Mouse (Mus musculus) midbrain, embryonic 12.5 days (tissue): ENCODE measurements around the gene Ust. TPM values are rescaled to one million over a fixed set of nuclear protein-coding genes. Genes with fewer than 3 reads are reported as not detected.

Experiments used
- ATAC-seq: fragments of 200-750 bp; cut with Nextera tagmentation; 2 replicates; pipeline ENCODE4 v1.8.0; 2017; ENCODE audit warnings: low read depth, moderate TSS enrichment, moderate library complexity; ENCODE audit not compliant: low FRiP score
- H3K27ac ChIP-seq: fragments of 300-500 bp; sonication (generic); replicated peaks from 2 replicates; pipeline ENCODE4 v1.5.1; 2016; ENCODE audit warnings: mild to moderate bottlenecking
- H3K27me3 ChIP-seq: fragments of 300-500 bp; sonication (generic); 2 replicates; pipeline ENCODE4 v1.6.1; 2016; ENCODE audit warnings: mild to moderate bottlenecking
- H3K36me3 ChIP-seq: fragments of 300-500 bp; sonication (generic); 2 replicates; pipeline ENCODE4 v1.6.1; 2016
- H3K4me1 ChIP-seq: fragments of 300-500 bp; sonication (generic); 2 replicates; pipeline ENCODE4 v1.6.1; 2016
- H3K4me2 ChIP-seq: fragments of 300-500 bp; sonication (generic); replicated peaks from 2 replicates; pipeline ENCODE4 v1.6.1; 2016; ENCODE audit warnings: mild to moderate bottlenecking, moderate library complexity
- H3K4me3 ChIP-seq: fragments of 300-500 bp; sonication (generic); 2 replicates; pipeline ENCODE4 v1.5.1; 2016; ENCODE audit warnings: mild to moderate bottlenecking
- H3K9ac ChIP-seq: fragments of 300-500 bp; sonication (generic); replicated peaks from 2 replicates; pipeline ENCODE4 v1.6.1; 2016; ENCODE audit warnings: mild to moderate bottlenecking, moderate library complexity
- H3K9me3 ChIP-seq: fragments of 300-500 bp; sonication (generic); 2 replicates; pipeline ENCODE4 v1.6.1; 2016; ENCODE audit warnings: mild to moderate bottlenecking
- WGBS: fragments of 180-500 bp; shearing (Covaris S2); methylation state at CpG from one replicate; pipeline ENCODE4 v1.1.7; 2016; 5-methylcytosine and 5-hydroxymethylcytosine counted together
- polyA plus RNA-seq: library from polyadenylated mRNA; unstranded; fragments of >200 nt; fragmentation: Nextera tagmentation; extraction: Ambion mirVana; gene quantifications from 2 replicates; pipeline ENCODE4 v1.2.1, GENCODE M21; 2016

Ust gene
- polyA plus RNA-seq, 1 experiment from 2014 or later, result 4.0 TPM

DNA sequence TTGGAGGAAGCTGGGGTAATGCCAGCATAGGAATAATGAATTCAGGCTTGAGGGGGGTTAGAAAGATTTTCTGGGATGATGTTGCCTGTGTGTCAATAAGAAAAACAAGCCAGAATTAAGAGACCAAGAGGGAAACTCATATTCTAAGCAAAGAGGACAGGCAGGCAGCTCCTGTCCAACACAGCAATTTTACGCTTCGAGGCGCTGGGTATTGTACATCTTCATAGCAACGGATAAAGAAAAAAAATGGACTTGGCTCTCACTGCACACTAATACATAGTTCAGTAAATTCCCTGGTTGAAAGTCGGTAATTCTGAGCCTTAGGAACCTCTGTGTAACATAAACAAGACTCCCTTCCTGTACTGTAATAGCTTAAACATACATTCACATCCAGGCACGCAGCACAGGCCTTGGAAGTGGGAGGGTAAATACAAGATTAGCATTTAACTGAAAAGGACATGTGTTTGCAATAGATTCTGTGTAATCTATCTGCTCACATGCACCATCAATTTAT, 99.1 kb downstream of the Ust start:
- no peaks in the 10 kb centered on the region for H3K9me3 ChIP-seq
- 75% methylated on average over 6 of the region's 6 CpGs for WGBS
- no peak overlapping the region for H3K9ac ChIP-seq
- H3K27me3 ChIP-seq, result no peaks in the 10 kb centered on the region
- H3K36me3 ChIP-seq, result no peaks in the 10 kb centered on the region
- H3K4me3 ChIP-seq, result no peak overlapping the region
- H3K4me2 ChIP-seq, result no peak overlapping the region
- H3K27ac ChIP-seq, result no peak overlapping the region
- ATAC-seq, result no peak
- H3K4me1 ChIP-seq, result no peaks in the 10 kb centered on the region

DNA sequence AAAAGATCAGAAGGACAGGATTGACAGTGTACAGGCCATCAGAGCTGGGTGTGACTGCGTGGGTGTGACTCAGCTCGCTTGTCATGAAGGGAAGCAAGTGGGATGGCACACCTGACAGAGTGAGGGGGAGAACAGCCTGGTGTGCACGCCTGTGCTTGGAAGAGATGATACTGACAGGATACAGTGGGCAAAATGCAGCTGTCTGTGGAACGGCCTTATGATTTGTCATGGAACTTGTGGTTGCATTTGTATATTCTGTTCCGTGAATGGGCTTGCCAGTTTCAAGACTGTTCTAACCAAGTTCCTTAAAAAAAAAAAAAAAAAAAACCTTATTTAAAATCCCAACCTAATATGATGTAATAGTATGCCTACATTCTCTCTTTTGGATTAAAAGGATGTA, 103.2 kb downstream of the Ust start:
- no peaks in the 10 kb centered on the region for H3K4me1 ChIP-seq
- WGBS, result 89% methylated on average over 5 of the region's 5 CpGs
- H3K4me2 ChIP-seq, result no peak overlapping the region
- no peak overlapping the region for H3K4me3 ChIP-seq
- no peaks in the 10 kb centered on the region for H3K27me3 ChIP-seq
- H3K9me3 ChIP-seq, result no peaks in the 10 kb centered on the region
- ATAC-seq, result no peak
- no peaks in the 10 kb centered on the region for H3K36me3 ChIP-seq
- H3K9ac ChIP-seq, result no peak overlapping the region
- H3K27ac ChIP-seq, result no peak overlapping the region

DNA sequence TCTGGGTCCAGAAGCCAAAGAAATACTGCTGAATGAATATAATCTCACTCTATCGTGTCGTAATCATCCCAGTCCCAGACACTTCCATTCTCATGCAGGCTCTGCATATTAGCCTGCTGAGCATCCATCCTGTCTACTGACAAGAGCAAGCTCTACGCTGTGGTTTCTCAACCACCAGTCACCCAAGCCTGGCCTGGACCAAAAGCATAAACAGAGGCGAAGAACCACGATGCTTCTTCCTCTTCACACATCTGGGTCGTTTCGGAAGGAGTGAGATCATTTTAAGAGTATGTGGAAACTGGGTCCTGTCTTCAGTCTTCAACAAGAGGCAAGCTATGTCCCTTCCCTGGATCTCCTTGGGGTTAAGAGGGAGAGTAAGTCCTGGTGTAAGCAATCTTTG, 103.6 kb downstream of the Ust start:
- no peak overlapping the region for H3K4me3 ChIP-seq
- H3K9ac ChIP-seq, result no peak overlapping the region
- no peak overlapping the region for H3K27ac ChIP-seq
- H3K27me3 ChIP-seq, result no peaks in the 10 kb centered on the region
- no peak overlapping the region for H3K4me2 ChIP-seq
- H3K36me3 ChIP-seq, result no peaks in the 10 kb centered on the region
- H3K9me3 ChIP-seq, result no peaks in the 10 kb centered on the region
- WGBS, result 90% methylated on average over 7 of the region's 7 CpGs
- H3K4me1 ChIP-seq, result no peaks in the 10 kb centered on the region
- ATAC-seq, result no peak

DNA sequence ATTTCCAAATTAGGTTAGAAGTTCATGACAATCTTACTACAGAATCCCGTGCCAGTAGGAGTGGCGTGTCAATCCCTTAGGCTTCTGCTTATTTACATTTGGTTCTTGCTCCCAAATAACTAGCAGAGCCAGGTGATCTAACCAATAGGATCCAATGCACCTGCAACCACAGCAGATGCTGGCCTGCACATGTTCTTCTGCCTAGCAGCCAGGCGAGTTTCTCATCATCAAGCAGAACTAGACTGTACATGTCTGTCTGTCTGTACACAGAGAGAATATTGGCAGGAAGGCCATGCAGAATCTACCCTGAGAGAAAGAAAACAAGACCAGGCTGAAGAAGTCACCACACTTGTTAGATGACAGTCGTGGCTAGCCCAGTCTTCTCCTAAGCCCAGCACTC, 113.5 kb downstream of the Ust start:
- Histone ChIP-seq H3K9me3 (no peaks in the 10 kb centered on the region), H3K9ac (no peak overlapping the region), H3K27me3 (no peaks in the 10 kb centered on the region), H3K36me3 (no peaks in the 10 kb centered on the region), H3K4me2 (no peak overlapping the region), H3K27ac (no peak overlapping the region), H3K4me1 (no peaks in the 10 kb centered on the region), H3K4me3 (no peak overlapping the region)
- no peak for ATAC-seq
- WGBS, result 92% methylated on average over 4 of the region's 4 CpGs

DNA sequence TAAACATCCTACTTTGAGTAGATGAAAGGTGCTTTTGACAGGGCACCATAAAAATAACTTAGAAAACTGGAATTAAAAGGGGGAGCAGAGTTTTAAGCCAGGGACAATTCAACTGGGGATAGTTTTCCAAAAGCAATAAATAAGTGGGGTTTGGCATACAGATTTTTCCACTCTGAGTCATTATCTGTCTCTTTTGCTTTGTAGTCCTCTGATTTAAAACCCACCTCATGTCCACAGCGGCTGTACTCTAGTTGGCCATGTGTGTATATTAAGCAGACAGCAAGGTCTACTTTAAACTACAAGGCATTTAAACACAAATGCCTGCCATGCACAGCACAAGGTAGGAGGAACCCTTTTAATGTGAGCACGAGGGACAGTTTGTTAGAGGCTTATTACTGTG, 126.4 kb downstream of the Ust start:
- no peak for ATAC-seq
- no peaks in the 10 kb centered on the region for H3K27me3 ChIP-seq
- no peak overlapping the region for H3K27ac ChIP-seq
- no peak overlapping the region for H3K4me3 ChIP-seq
- no peaks in the 10 kb centered on the region for H3K36me3 ChIP-seq
- H3K4me2 ChIP-seq, result no peak overlapping the region
- 89% methylated on average over 2 of the region's 2 CpGs for WGBS
- 0 out of 2 replicates have a peak, but pooled peaks cover 3% of the 10 kb centered on the region for H3K9me3 ChIP-seq
- H3K9ac ChIP-seq, result no peak overlapping the region
- H3K4me1 ChIP-seq, result 0 out of 2 replicates have a peak, but pooled peaks cover 5% of the 10 kb centered on the region

DNA sequence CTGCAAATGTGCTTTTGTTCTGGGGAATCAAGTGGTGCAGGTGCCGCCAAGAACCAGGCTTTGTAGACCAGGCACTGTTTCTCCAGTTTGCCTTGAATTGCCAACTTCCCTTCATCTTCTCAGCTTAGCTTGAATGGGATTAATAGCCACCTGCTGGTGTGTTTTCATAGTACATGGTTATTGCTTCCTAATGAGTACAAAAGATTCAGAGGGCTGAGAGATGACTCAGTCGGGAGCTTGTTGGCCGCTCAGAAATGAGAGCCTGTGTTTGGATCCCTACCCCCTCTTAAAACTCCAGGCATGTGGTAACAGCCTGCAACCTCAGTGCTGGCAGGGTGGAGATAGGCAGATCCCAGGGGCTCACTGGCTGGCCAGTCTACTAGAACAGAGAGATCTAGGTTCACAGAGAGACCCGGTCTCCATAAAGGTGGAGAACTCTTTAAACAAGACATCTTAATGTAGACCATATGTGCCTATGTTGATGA, 127.3 kb downstream of the Ust start:
- Histone ChIP-seq H3K4me2 (no peak overlapping the region), H3K4me3 (no peak overlapping the region), H3K9ac (no peak overlapping the region), H3K27ac (no peak overlapping the region), H3K36me3 (no peaks in the 10 kb centered on the region), H3K27me3 (no peaks in the 10 kb centered on the region), H3K4me1 (0 out of 2 replicates have a peak, but pooled peaks cover 5% of the 10 kb centered on the region), H3K9me3 (0 out of 2 replicates have a peak, but pooled peaks cover 3% of the 10 kb centered on the region)
- WGBS, result 28% methylated on average over 4 of the region's 4 CpGs
- ATAC-seq, result peak; percentile 62

DNA sequence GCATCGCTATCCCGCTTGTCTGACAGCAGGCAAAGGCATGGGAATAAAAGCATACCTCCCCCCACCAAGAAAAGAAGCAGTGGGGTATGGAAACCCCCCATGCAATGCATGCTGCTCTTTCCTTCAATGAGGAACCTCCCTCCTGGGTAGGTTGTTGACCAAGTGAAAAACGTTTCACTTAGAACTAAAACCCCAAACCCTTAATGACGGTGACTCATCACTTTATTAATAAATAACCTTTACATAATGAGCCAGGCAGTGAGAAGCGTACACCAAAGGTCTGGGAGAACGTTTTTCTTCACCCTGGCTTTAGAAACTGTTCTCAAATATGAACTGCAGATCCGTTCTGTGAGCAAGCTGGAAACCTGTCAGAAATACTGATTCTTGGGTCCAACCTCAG, 130.4 kb downstream of the Ust start:
- no peaks in the 10 kb centered on the region for H3K36me3 ChIP-seq
- 0 out of 2 replicates have a peak, but pooled peaks cover 5% of the 10 kb centered on the region for H3K4me1 ChIP-seq
- H3K27ac ChIP-seq, result no peak overlapping the region
- no peak overlapping the region for H3K4me2 ChIP-seq
- H3K9ac ChIP-seq, result no peak overlapping the region
- no peak for ATAC-seq
- H3K27me3 ChIP-seq, result no peaks in the 10 kb centered on the region
- H3K4me3 ChIP-seq, result no peak overlapping the region
- H3K9me3 ChIP-seq, result no peaks in the 10 kb centered on the region
- WGBS, result 79% methylated on average over 7 of the region's 7 CpGs

DNA sequence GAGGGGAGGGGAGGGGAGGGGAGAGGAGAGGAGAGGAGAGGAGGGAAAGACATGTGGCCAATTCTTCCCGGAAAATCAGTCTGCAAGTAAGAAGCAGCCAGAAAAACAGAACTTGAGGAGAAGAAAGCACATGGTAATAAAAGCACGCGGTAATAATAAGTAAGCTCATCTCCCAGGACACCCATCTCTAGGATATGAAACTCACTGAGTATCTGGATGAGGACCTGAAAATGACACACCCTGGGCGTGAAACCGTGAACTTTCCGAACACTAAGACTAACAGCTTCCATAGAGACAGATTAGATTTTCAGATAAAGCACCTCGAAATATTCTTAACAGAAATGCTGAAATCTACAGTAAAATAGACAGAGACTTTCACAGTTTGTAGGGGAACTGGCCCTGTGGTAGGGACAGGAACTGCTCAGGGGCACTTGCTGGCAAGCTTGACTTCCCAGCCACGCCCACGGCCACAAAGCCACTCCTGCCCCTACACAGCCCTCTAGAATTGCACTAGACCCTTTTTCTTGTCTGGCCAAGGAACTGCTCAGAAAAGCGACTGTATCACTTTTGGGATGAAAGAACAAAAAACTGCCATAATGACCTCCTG, 148.6 kb downstream of the Ust start:
- H3K27me3 ChIP-seq, result 0 out of 2 replicates have a peak, but pooled peaks cover 3% of the 10 kb centered on the region
- ATAC-seq, result no peak
- H3K9ac ChIP-seq, result no peak overlapping the region
- 82% methylated on average over 10 of the region's 10 CpGs for WGBS
- H3K9me3 ChIP-seq, result no peaks in the 10 kb centered on the region
- H3K4me1 ChIP-seq, result no peaks in the 10 kb centered on the region
- no peak overlapping the region for H3K4me3 ChIP-seq
- H3K4me2 ChIP-seq, result no peak overlapping the region
- no peak overlapping the region for H3K27ac ChIP-seq
- no peaks in the 10 kb centered on the region for H3K36me3 ChIP-seq

DNA sequence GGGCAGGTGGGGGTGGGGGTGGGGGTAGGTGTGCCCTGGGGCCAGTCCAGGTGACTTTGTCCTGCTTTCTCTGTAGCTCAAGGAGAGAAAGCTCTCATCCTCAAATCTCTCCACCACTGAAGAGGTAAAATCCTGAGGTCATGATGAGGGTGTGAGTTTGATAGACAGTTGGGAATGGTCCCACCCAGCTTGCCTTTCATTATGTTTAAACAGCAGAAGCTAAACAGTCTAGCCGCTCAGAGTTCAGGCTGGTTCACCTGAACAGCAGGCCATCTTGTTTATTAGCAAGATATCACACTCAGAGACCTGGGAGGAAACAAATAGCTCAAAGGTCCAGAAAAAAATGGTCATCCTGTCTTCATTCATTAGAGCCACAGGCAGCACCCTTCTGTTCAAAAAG, 152.8 kb downstream of the Ust start:
- no peaks in the 10 kb centered on the region for H3K9me3 ChIP-seq
- H3K27ac ChIP-seq, result no peak overlapping the region
- 0 out of 2 replicates have a peak, but pooled peaks cover 6% of the 10 kb centered on the region for H3K27me3 ChIP-seq
- 58% methylated on average over 1 of the region's 1 CpGs for WGBS
- ATAC-seq, result no peak
- no peak overlapping the region for H3K4me3 ChIP-seq
- H3K36me3 ChIP-seq, result no peaks in the 10 kb centered on the region
- no peak overlapping the region for H3K9ac ChIP-seq
- H3K4me2 ChIP-seq, result no peak overlapping the region
- H3K4me1 ChIP-seq, result peaks cover 8% of the 10 kb centered on the region; the same call in 1 of the 2 replicates

DNA sequence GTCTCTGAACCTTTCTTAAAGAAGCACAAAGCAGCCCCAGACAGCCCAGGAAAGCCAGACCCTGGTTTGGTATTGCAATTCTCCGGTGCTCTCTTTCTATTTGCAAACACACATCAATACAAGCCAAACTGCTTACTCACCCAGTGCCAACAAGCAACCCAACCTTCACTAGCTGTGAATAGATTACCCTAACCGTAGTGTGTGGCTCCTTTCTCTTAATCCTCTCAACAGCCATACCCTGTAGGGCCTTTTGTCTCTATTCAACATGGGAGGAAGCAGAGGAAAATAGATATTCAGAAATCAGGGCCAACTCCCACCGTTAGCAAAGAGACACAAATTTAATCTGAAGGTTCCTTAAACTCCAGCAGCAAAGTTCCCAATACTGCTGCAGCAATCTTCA, 154.4 kb downstream of the Ust start:
- no peak; the same call in 1 of the 2 replicates for ATAC-seq
- H3K9me3 ChIP-seq, result no peaks in the 10 kb centered on the region
- peaks cover 8% of the 10 kb centered on the region; the same call in 1 of the 2 replicates for H3K4me1 ChIP-seq
- H3K27ac ChIP-seq, result no peak overlapping the region
- no peaks in the 10 kb centered on the region for H3K36me3 ChIP-seq
- no peak overlapping the region for H3K9ac ChIP-seq
- WGBS, result 12% methylated on average over 3 of the region's 3 CpGs
- H3K27me3 ChIP-seq, result 0 out of 2 replicates have a peak, but pooled peaks cover 6% of the 10 kb centered on the region
- H3K4me3 ChIP-seq, result no peak overlapping the region
- no peak overlapping the region for H3K4me2 ChIP-seq

DNA sequence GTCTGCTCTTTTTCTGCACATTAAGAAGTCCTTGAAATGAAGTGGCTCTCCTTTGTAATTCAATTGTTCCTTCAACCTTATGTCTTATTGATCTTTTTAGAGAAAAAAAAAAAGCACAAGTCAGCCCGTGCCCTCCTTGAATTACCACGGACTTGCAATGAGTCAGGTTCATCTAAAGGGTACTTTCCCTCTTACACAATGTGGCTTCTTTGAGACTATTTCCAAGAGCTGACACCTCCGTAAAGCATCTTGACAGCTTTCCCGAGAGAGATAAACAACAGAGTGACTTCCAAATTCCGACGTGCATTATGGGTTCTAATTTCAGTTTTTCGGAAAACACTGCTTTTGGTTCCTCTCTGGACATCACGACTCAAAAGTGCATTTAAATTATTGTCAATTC, 155.3 kb downstream of the Ust start:
- peaks cover 8% of the 10 kb centered on the region; the same call in 1 of the 2 replicates for H3K4me1 ChIP-seq
- 30% methylated on average over 8 of the region's 8 CpGs for WGBS
- no peak for ATAC-seq
- no peak overlapping the region for H3K27ac ChIP-seq
- H3K4me3 ChIP-seq, result no peak overlapping the region
- 0 out of 2 replicates have a peak, but pooled peaks cover 6% of the 10 kb centered on the region for H3K27me3 ChIP-seq
- no peak overlapping the region for H3K4me2 ChIP-seq
- H3K9ac ChIP-seq, result no peak overlapping the region
- H3K9me3 ChIP-seq, result no peaks in the 10 kb centered on the region
- H3K36me3 ChIP-seq, result no peaks in the 10 kb centered on the region

DNA sequence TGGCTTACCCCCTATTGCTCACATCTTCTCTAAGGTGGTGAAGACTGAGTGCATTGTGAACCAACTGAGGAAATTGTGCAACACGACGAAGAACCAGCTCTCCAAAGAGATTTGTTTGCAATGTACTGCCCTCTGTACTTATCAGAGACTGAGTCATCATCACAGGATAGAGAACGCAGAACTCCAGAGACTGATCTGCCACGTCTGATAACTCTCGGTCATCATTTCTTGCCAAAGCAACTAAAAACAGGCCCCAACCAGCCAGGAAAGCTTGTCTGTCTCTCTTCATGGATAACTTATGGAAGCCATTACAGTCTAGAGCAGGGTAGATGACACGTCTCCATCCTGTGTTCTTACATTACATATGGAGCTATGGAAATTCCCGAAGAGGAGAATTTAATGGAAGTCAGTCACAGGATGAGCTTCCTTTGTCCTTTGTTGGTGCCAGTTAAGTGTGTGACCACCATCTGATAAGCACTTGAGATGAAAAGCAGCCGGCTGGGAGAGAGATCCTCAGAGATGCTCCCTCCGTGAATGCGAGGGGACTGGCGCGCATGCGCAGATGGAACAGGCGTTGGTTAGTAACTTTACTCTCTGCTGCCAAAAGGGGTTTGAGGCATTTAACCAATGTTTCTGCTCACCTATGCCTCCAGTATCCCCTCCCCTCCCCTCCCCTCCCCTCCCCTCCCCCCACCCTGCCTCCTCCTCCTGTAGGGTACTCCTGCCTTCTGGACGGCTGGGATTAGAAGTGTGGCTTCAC, 160.2 kb downstream of the Ust start:
- Histone ChIP-seq H3K9ac (no peak overlapping the region), H3K9me3 (no peaks in the 10 kb centered on the region), H3K27me3 (0 out of 2 replicates have a peak, but pooled peaks cover 3% of the 10 kb centered on the region), H3K4me2 (no peak overlapping the region), H3K4me3 (no peak overlapping the region), H3K4me1 (no peaks in the 10 kb centered on the region), H3K36me3 (no peaks in the 10 kb centered on the region), H3K27ac (no peak overlapping the region)
- no peak for ATAC-seq
- 87% methylated on average over 14 of the region's 15 CpGs for WGBS
